Mouse (Mus musculus) right cerebral cortex, postnatal 36 days (tissue): ENCODE results near the gene Sod3.

ENCODE experiments used
- DNase-seq, 2 experiments: peaks; one replicate each; pipeline ENCODE4 v3.0.0; 2022; ENCODE audit warnings: low spot score in 2 of 2, mixed read lengths in 1 of 2

Sod3 gene

GRCm38 (mm10) chr5:52363468-52364150 is at the start of gene Sod3:
Sod3 (plus strand) TSS chr5:52363791.
- DNase-seq: no peak

GRCm38 (mm10) chr5:52316926-52317325 is 46.7 kb upstream of the Sod3 start:
- no peak for DNase-seq

GRCm38 (mm10) chr5:52319499-52319898 is 44.1 kb upstream of the Sod3 start:
- DNase-seq: no peak

- no peak for DNase-seq
Observed at GRCm38 (mm10) chr5:52332120-52332519, 31.5 kb upstream of the Sod3 start.

- DNase-seq: no peak
Observed at GRCm38 (mm10) chr5:52335590-52335989, 28.0 kb upstream of the Sod3 start.

GRCm38 (mm10) chr5:52339134-52339533 is 24.5 kb upstream of the Sod3 start:
- DNase-seq: no peak

GRCm38 (mm10) chr5:52346890-52347289 is 16.7 kb upstream of the Sod3 start:
- DNase-seq: no peak

- no peak for DNase-seq
Observed at GRCm38 (mm10) chr5:52350451-52350850, 13.1 kb upstream of the Sod3 start.

GRCm38 (mm10) chr5:52351561-52351960 is 12.0 kb upstream of the Sod3 start:
- DNase-seq: no peak

GRCm38 (mm10) chr5:52352730-52353129 is 10.9 kb upstream of the Sod3 start:
- no peak for DNase-seq

GRCm38 (mm10) chr5:52354441-52354840 is 9.2 kb upstream of the Sod3 start:
- no peak for DNase-seq

GRCm38 (mm10) chr5:52355612-52356011 is 8.0 kb upstream of the Sod3 start:
- no peak for DNase-seq

GRCm38 (mm10) chr5:52357175-52357754 is 6.3 kb upstream of the Sod3 start:
- no peak for DNase-seq

GRCm38 (mm10) chr5:52358120-52358519 is 5.5 kb upstream of the Sod3 start:
- no peak for DNase-seq

GRCm38 (mm10) chr5:52360286-52361049 is 3.1 kb upstream of the Sod3 start:
- no peak for DNase-seq

- no peak for DNase-seq
Observed at GRCm38 (mm10) chr5:52362776-52363467, 669 bp upstream of the Sod3 start.

GRCm38 (mm10) chr5:52364521-52364920 is 930 bp downstream of the Sod3 start:
- no peak for DNase-seq

GRCm38 (mm10) chr5:52365930-52366329 is 2.3 kb downstream of the Sod3 start:
- DNase-seq: no peak

- DNase-seq: no peak
Observed at GRCm38 (mm10) chr5:52366661-52367060, 3.1 kb downstream of the Sod3 start.

- no peak for DNase-seq
Observed at GRCm38 (mm10) chr5:52367866-52368840, 4.6 kb downstream of the Sod3 start.

GRCm38 (mm10) chr5:52370901-52371300 is 7.3 kb downstream of the Sod3 start:
- no peak for DNase-seq
